ENCODE assay signal across 12 mouse cellular contexts in genomic region chr8:125550567-125550966, GRCm38 (mm10).
"Had no signal": no experiment of that assay in that cellular context is flagged by ENCODE, and none has a peak within 500 bp of the region (broad histone marks: within the 10 kb centered on the region; RNA-seq: fewer than 3 reads in every experiment).

No protein-coding gene starts in this region.

- H3K4me1 ChIP-seq: megakaryocyte, embryonic 14.5 days had no signal

- H3K9ac ChIP-seq: limb, embryonic 13.5 days; lung, embryonic 15.5 days; midbrain, embryonic 12.5 days; stomach, embryonic 15.5 days had no signal

- H3K4me3 ChIP-seq: limb, embryonic 13.5 days; lung, embryonic 15.5 days; megakaryocyte, embryonic 14.5 days; midbrain, embryonic 12.5 days; stomach, embryonic 15.5 days had no signal

- H3K27me3 ChIP-seq: lung, embryonic 15.5 days; midbrain, embryonic 12.5 days; stomach, embryonic 15.5 days had no signal

- H3K4me2 ChIP-seq: limb, embryonic 13.5 days; liver, embryonic 11.5 days; lung, embryonic 15.5 days; midbrain, embryonic 12.5 days; stomach, embryonic 15.5 days had no signal

- H3K27ac ChIP-seq: limb, embryonic 13.5 days; lung, embryonic 15.5 days; macrophage; midbrain, embryonic 12.5 days; stomach, embryonic 15.5 days had no signal

- H3K36me3 ChIP-seq: limb, embryonic 13.5 days; lung, embryonic 15.5 days; midbrain, embryonic 12.5 days; stomach, embryonic 15.5 days had no signal

- H3K9me3 ChIP-seq: limb, embryonic 13.5 days; lung, embryonic 15.5 days; megakaryocyte, embryonic 14.5 days; midbrain, embryonic 12.5 days; stomach, embryonic 15.5 days had no signal

- DNase-seq: kidney, adult 2 months; kidney, postnatal 36 days; lung, postnatal 14 days; right cerebral cortex, postnatal 14 days; thymus, postnatal 36 days had no signal
